Mouse (Mus musculus): ENCODE results near the gene Gm7168.
"Not testable (repeated sequence)": the region's sequence is repeated elsewhere in the genome, so short reads cannot be mapped to it uniquely, and the experiment has no call there.

The Gm7168 gene

DNA sequence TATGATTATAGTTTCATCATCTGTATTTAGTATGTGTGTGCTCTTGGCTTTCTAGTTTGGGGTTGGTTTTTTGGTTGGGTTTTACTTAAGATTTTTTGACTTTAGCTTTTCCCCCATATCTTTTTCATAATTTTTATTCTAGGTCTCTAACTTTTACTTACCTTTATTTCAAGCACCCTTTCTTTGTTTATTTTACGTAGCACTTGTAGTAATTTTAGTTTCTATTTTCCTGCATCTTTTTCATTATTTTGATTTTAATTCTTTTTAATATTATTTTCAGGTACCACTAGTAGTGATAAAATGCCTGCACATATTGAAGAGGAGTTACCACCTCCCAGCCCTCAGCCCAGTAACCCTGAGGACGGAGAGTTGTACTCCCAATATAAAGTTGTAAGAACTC lies at the start of gene Gm7168:
TSS of gene Gm7168 (plus strand) at position 301 of the 400 bp plus-strand sequence.
- not testable (repeated sequence) for DNase-seq (ENCODE audit: low read depth, low spot score)

DNA sequence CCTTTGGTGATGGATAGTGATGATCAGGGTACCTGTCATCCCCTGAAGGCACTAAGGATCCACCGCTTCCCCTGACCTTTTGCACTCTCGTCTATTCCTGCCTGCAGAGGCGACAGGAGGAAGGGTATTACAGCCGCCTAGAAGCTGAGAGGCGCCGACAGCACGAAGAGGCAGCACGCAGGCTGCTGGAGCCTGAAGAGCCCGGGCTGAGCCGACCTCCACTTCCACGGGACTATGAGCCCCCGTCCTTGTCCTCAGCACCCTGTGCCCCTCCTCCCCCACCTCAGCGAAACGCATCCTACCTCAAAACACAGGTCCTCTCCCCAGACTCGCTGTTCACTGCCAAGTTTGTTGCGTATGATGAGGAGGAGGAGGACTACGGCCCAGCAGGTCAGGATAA lies 49.3 kb upstream of the Gm7168 start:
- DNase-seq (ENCODE audit: low read depth, low spot score): no peak

- no peak for DNase-seq (ENCODE audit: low read depth, low spot score)
These were observed 48.9 kb upstream of the Gm7168 start for GRCm38 (mm10) chr17:13899241-13899640.

DNA sequence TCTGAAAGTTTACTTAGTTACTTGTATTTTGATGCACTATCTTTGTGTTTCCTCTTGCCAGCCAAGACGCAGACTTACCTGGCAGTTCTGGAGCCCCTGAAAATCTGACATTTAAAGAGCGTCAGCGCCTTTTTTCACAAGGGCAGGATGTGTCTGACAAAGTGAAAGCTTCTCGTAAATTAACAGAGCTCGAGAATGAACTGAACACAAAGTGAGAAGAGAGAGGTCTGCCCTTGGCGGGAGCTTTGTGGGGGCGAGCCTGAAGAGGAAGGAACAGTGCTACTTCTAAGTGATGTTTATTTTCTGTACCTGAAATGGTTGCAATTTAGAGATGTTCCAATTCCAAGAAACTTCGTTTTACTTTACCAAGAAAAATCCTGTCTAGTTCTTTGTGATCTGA lies 44.4 kb upstream of the Gm7168 start:
- DNase-seq (ENCODE audit: low read depth, low spot score): no peak

- DNase-seq (ENCODE audit: low read depth, low spot score): no peak
These were observed 41.1 kb upstream of the Gm7168 start for GRCm38 (mm10) chr17:13907082-13907481.

GRCm38 (mm10) chr17:13907681-13908080 lies 40.5 kb upstream of the Gm7168 start:
- no peak for DNase-seq (ENCODE audit: low read depth, low spot score)

- DNase-seq (ENCODE audit: low read depth, low spot score): no peak
These were observed 34.2 kb upstream of the Gm7168 start for GRCm38 (mm10) chr17:13913951-13914350.

DNA sequence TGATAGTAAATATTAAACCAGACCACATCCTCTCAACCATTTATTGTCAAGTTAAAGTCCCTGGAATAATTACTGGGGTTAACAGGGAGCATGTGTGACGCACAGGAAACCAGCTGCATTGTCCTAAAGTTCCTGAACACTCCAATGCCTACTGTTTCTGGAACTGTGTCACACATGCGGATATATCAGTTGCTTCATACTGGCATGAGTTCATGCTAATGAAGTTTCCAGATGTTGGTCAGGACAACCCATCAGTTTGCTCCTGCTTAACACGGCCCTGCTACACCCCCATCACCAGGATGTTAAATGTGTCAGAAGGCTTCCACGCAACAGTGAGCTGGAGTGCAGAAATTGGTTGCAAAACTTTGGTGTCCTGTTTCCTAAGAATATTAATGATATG lies 33.6 kb upstream of the Gm7168 start:
- DNase-seq (ENCODE audit: low read depth, low spot score): no peak

- peak; percentile 53 for DNase-seq (ENCODE audit: low read depth, low spot score)
These were observed 27.4 kb upstream of the Gm7168 start for GRCm38 (mm10) chr17:13920771-13921170.

DNA sequence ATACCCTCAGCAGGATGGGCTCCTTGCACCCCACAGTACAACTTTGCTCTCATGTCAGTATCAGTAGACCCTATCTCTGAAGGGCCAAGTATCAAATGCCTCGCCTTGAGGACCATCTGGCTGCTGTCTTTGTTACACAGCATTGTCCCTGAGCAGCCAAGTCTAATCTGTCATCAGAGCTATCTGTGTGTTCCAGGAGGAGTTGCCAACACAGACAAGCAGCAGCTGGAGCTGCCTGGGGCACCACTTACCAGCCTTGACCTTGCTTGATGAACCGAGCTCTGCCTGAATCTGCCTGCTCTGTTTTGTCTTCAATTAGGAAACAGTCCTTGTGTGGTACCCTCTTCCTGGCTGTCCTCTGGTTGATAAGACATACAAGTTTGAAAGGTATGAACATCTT lies 24.8 kb upstream of the Gm7168 start:
- no peak for DNase-seq (ENCODE audit: low read depth, low spot score)

DNA sequence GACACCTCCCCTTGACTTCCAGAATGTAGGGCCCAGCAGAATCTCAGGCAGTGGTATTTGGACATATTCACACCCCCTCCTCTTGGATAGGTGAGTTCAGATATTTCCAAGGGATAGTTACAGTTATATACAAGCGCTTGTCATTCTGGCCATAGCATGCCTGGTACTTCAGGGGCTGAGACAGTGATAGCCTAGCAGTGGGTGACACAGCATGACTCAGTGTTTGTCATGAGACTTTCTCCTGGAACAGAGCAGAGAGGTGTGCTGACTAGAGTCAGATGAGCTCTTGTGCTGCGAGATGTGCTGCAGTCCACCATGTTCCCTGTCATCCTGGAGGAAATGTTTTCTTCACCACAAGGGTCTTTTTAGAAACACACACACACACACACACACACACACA lies 23.6 kb upstream of the Gm7168 start:
- DNase-seq (ENCODE audit: low read depth, low spot score): no peak

GRCm38 (mm10) chr17:13925931-13926330 lies 22.2 kb upstream of the Gm7168 start:
- DNase-seq (ENCODE audit: low read depth, low spot score): no peak

DNA sequence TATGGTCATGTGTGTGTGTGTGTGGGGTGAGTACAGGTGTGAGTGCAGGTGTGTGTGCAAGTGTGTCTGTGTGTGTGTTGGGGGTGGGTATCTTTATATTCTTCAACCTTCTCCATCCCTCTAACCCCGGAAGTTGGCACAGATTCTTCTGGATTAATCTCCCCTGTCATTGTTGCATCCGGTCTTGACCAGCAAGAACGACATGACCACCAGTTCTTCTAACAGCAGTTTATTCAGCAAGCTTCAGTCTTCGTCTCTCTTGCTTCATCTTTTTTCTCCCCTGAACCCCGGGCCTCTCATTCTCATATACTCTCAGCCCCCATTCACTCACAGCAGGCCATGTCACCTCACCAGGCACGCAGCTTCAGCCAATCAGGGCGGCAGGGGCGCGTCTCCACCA lies 17.8 kb upstream of the Gm7168 start:
- DNase-seq (ENCODE audit: low read depth, low spot score): no peak

- DNase-seq (ENCODE audit: low read depth, low spot score): not testable (repeated sequence)
These were observed 12.8 kb upstream of the Gm7168 start for GRCm38 (mm10) chr17:13935364-13935763.

DNA sequence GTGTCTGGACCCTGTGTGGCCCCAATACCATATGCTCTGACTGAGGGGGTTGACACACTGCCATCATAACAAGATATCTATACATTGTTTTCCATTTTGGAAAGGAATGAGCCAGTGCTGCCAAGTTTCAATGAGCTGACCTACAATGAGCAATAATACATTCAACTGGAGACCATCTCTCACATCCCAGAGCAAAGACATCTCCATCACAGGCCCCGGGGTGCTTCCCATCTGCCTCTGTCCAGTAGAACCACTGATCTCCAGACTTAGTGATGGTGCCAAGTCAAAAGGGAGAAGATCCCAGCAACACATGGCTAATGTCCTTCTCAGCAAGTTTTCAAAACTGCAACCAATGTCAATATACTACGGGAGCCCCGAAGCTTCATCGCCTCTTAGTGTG lies 10.4 kb upstream of the Gm7168 start:
- no peak for DNase-seq (ENCODE audit: low read depth, low spot score)

DNA sequence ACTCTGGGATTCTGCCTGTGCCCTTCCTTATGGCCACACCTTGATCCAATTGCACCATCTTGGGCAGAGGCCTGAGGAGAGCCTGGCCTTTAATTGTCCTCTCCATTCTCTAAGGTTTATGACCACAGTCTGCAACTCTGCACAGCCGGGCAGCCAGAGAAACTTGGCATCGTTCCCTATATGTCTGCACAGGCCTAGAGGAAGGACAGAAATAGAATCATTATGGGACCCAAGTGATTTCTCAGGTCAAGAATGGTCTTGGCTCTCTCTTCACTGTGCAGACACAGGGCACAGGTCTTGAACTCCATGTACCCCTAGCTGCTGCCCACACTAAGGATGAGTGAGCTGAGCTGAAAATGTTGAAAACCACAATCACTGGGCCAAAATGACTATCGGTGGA lies 9.5 kb upstream of the Gm7168 start:
- no peak for DNase-seq (ENCODE audit: low read depth, low spot score)

DNA sequence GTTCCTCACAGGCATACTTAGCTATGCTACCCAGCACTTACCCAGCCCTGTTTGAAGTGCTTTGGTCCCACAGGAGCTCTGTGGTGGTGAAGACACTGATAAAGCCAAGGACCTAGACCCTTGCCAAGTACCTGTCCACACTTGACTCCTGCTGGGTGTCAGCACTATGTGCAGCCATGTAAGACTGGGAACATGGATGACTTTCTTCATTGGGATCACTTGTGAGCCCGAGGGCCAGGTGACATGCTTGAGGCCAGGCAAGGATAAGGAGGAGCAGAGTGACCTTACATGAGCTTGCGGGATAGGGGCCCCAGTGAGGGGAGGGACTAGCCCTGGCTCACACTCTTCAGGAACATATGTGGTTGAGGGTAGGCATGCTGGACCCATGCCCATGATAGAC lies 8.9 kb upstream of the Gm7168 start:
- DNase-seq (ENCODE audit: low read depth, low spot score): not testable (repeated sequence)

GRCm38 (mm10) chr17:13940487-13940886 lies 7.7 kb upstream of the Gm7168 start:
- no peak for DNase-seq (ENCODE audit: low read depth, low spot score)

- not testable (repeated sequence) for DNase-seq (ENCODE audit: low read depth, low spot score)
These were observed 3.4 kb downstream of the Gm7168 start for GRCm38 (mm10) chr17:13951570-13951969.

- not testable (repeated sequence) for DNase-seq (ENCODE audit: low read depth, low spot score)
These were observed 10.0 kb downstream of the Gm7168 start for GRCm38 (mm10) chr17:13958129-13958528.

DNA sequence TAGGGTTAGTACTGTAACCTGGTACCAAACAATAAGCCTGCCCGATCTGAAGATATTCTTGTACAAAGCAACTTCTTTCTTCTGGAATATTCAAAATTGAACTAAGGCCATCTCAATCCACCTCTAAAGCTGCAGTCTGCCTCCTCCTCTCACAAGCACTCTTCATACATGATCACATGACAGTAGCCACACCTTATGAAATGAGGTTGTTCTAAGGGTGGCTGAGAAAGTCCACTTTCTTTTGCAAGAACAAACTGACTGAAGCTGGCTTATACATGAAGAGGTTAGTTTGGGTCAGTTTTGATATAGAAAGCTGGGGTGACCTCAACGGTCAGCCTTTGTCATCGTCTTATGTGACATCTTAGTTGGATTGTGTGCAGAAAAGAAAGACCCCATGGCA lies 14.1 kb downstream of the Gm7168 start:
- not testable (repeated sequence) for DNase-seq (ENCODE audit: low read depth, low spot score)

DNA sequence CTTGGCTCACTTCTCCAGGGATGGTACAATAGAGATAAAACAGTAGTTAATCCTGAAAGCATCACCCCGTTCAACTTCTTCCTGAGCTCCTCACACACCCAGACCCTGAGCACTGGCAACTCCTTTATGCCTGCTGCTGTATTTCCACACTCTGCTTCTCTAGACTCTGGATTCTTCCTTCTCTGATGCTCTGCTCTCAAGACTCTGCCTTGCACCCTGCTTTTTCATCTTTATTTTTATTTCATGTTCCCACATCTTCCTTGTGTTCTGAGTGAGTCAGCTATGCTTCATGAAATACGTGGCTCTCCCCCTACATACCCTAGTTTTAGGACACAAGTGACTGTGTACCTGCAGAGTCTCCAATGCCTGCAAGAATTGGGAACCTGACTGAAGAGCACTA lies 16.9 kb downstream of the Gm7168 start:
- DNase-seq (ENCODE audit: low read depth, low spot score): not testable (repeated sequence)

DNA sequence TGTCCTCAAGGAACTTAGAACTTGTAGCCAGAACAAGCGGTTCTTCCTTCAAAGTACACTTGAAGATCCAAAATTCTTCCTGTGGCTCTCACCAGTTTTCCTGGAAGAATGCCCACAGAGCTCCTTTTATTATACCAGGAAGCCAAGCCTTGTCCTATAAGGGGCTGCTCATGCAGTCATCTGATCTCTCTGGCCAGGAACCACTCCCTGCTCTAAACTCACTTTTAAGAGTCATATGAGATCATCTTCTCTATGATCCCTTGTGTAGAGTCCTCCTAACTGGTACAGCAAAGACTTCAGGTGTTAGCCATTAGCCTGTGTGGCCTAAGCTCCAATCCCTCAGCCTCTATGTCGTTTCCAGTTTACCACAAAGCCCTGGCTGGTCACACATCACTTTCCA lies 21.7 kb downstream of the Gm7168 start:
- not testable (repeated sequence) for DNase-seq (ENCODE audit: low read depth, low spot score)

GRCm38 (mm10) chr17:13970796-13971195 lies 22.6 kb downstream of the Gm7168 start:
- DNase-seq (ENCODE audit: low read depth, low spot score): not testable (repeated sequence)
